In the genomic region with DNA sequence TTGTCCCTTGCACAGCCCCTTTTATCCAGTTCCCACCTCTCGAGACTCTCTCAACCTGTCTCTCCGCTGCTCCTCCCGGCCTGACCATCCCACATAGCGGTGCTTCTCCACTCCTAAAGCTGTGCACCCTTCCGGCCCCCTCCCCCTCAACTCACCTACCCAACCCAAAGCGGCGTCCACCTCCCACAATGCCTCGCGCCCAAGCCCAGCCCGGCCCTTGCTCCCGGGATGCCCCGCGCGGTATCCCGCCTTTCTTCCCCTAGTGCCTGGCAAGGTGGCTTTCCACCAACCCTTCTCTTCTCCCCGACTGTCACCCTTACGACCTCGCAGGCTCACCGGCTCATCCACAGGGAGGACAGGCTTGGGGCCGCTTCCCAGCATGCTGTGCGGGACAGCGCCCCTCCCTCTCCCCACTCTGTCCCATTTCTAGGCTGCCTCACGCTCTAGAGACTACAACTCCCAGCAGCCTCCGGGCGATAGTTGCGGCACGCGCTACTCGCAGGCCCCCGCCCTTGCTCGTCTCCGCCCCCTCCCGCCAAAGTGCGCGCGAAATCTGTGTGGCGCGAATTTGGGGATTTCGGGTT, we compare ENCODE assay signal across 7 mouse cellular contexts. TPM values are rescaled to one million over a fixed set of nuclear protein-coding genes. Genes with fewer than 3 reads are reported as not detected.
DNase-seq lines count a peak whose midpoint lies in the region; ATAC-seq and TF ChIP-seq lines count a peak whose summit lies in the region.

Zswim9 (minus strand) TSS at position 414 of the 584 bp plus-strand sequence.

- peak; percentile 100 for ATAC-seq in intestine, postnatal 0 days
- ATAC-seq in midbrain, embryonic 12.5 days (ENCODE audit: low FRiP score, low read depth): peak; percentile 97

- peak within 1 kb of the TSS; percentile 96 for H3K27ac ChIP-seq in embryonic facial prominence, embryonic 10.5 days (replicated peaks)
- peak within 1 kb of the TSS; percentile 68 for H3K27ac ChIP-seq in intestine, postnatal 0 days (ENCODE audit: low read depth, low read length)
- peak within 1 kb of the TSS; percentile 90 for H3K27ac ChIP-seq in midbrain, embryonic 12.5 days (replicated peaks)
- peak within 1 kb of the TSS; percentile 69 for H3K27ac ChIP-seq in small intestine, adult 2 months (ENCODE audit: insufficient read depth, low read depth, low read length)

- intact Hi-C loops in left cerebral cortex, postnatal 4 days (cut with DNase I): no loop called here

- WGBS in embryonic facial prominence, embryonic 10.5 days: under 1% methylated on average over 39 of the region's 39 CpGs
- WGBS in intestine, postnatal 0 days: under 1% methylated on average over 39 of the region's 39 CpGs
- under 1% methylated on average over 39 of the region's 39 CpGs for WGBS in midbrain, embryonic 12.5 days
- 1% methylated on average over 39 of the region's 39 CpGs for WGBS in small intestine, adult 2 months

- H3K27me3 ChIP-seq in embryonic facial prominence, embryonic 10.5 days (replicated peaks; ENCODE audit: low read depth, poor library complexity, severe bottlenecking): no peaks in the 10 kb centered on the region
- no peaks in the 10 kb centered on the region for H3K27me3 ChIP-seq in intestine, postnatal 0 days (replicated peaks; ENCODE audit: control insufficient read depth, insufficient read depth, low read length)
- H3K27me3 ChIP-seq in midbrain, embryonic 12.5 days: no peaks in the 10 kb centered on the region
- no peaks in the 10 kb centered on the region for H3K27me3 ChIP-seq in small intestine, adult 2 months (ENCODE audit: control insufficient read depth, insufficient read depth, low read length)

- peak within 1 kb of the TSS; percentile 62 for H3K9ac ChIP-seq in intestine, postnatal 0 days (ENCODE audit: low read depth, low read length)
- H3K9ac ChIP-seq in midbrain, embryonic 12.5 days (replicated peaks): peak within 1 kb of the TSS; percentile 70

- H3K9me3 ChIP-seq in embryonic facial prominence, embryonic 10.5 days: 0 out of 2 replicates have a peak, but pooled peaks cover 4% of the 10 kb centered on the region
- H3K9me3 ChIP-seq in intestine, postnatal 0 days (ENCODE audit: control insufficient read depth): no peaks in the 10 kb centered on the region
- H3K9me3 ChIP-seq in midbrain, embryonic 12.5 days: no peaks in the 10 kb centered on the region

- TF ChIP-seq POLR2A in small intestine, adult 2 months (IDR thresholded peaks at IDR 0.05; ENCODE audit: low read depth, low read length): no peak; the same call in 1 of the 2 replicates

- peak within 1 kb of the TSS; percentile 86 for H3K4me2 ChIP-seq in intestine, postnatal 0 days (replicated peaks; ENCODE audit: low read depth)
- H3K4me2 ChIP-seq in midbrain, embryonic 12.5 days (replicated peaks): peak within 1 kb of the TSS; percentile 69

- DNase-seq in adrenal gland, postnatal 10 days: peak; percentile 94
- peak; percentile 94 for DNase-seq in embryonic facial prominence, embryonic 10.5 days (ENCODE audit: low spot score)
- peak; percentile 61 for DNase-seq in gonadal fat pad, adult 2 months (ENCODE audit: low read depth)
- peak; percentile 94 for DNase-seq in left cerebral cortex, postnatal 4 days

- peak within 1 kb of the TSS; percentile 77 for H3K4me3 ChIP-seq in embryonic facial prominence, embryonic 10.5 days
- peak within 1 kb of the TSS; percentile 76 for H3K4me3 ChIP-seq in intestine, postnatal 0 days (ENCODE audit: low read depth, low read length)
- peak within 1 kb of the TSS; percentile 69 for H3K4me3 ChIP-seq in midbrain, embryonic 12.5 days
- peak within 1 kb of the TSS; percentile 87 for H3K4me3 ChIP-seq in small intestine, adult 2 months (ENCODE audit: low read depth, low read length)

- peaks cover 75% of the 10 kb centered on the region for H3K36me3 ChIP-seq in embryonic facial prominence, embryonic 10.5 days (replicated peaks)
- 0 out of 2 replicates have a peak, but pooled peaks cover 10% of the 10 kb centered on the region for H3K36me3 ChIP-seq in intestine, postnatal 0 days (ENCODE audit: control insufficient read depth, insufficient read depth)
- peaks cover 58% of the 10 kb centered on the region for H3K36me3 ChIP-seq in midbrain, embryonic 12.5 days
- no peaks in the 10 kb centered on the region; the same call in 1 of the 2 replicates for H3K36me3 ChIP-seq in small intestine, adult 2 months (ENCODE audit: control insufficient read depth, insufficient read depth, low read length)

- peaks cover 7% of the 10 kb centered on the region for H3K4me1 ChIP-seq in embryonic facial prominence, embryonic 10.5 days
- H3K4me1 ChIP-seq in intestine, postnatal 0 days (replicated peaks; ENCODE audit: control insufficient read depth, insufficient read depth, low read length): peaks cover 4% of the 10 kb centered on the region; the same call in 1 of the 2 replicates
- peaks cover 5% of the 10 kb centered on the region; the same call in 1 of the 2 replicates for H3K4me1 ChIP-seq in midbrain, embryonic 12.5 days
- peaks cover 3% of the 10 kb centered on the region; the same call in 1 of the 2 replicates for H3K4me1 ChIP-seq in small intestine, adult 2 months (ENCODE audit: control insufficient read depth, insufficient read depth, insufficient read length, low read length)

- no peak; the same call in none of the 2 replicates for TF ChIP-seq CTCF in intestine, postnatal 0 days (IDR thresholded peaks at IDR 0.05; ENCODE audit: low read depth)
- no peak for TF ChIP-seq CTCF in small intestine, adult 2 months (IDR thresholded peaks at IDR 0.05; ENCODE audit: extremely low read depth, insufficient read length, insufficient replicate concordance, low read depth, low read length)

RNA-seq across cellular contexts. Expression of gene Zswim9, which starts in this region (rescaled TPM):
- total RNA-seq in adrenal gland, postnatal 10 days (2021): 10 to 100 TPM in 1 of 2 experiments, 1 to 10 TPM in 1; 6.1 to 10.3 TPM
- polyA plus RNA-seq in embryonic facial prominence, embryonic 10.5 days (2016; fragmentation: Nextera tagmentation; extraction: Ambion mirVana): 9.4 and 12.6 TPM in 2 replicates
- polyA plus RNA-seq in gonadal fat pad, adult 2 months (2012; rRNA removed): 3.8 and 4.5 TPM in 2 replicates
- polyA plus RNA-seq in intestine, postnatal 0 days (2015; fragmentation: Nextera tagmentation; extraction: Ambion mirVana): 1.6 and 1.9 TPM in 2 replicates
- 10 to 100 TPM; 18.6 to 18.7 TPM for total RNA-seq in left cerebral cortex, postnatal 4 days (2021)
- 15.1 and 15.7 TPM in 2 replicates for polyA plus RNA-seq in midbrain, embryonic 12.5 days (2016; fragmentation: Nextera tagmentation; extraction: Ambion mirVana)
- polyA plus RNA-seq in small intestine, adult 2 months (2012; rRNA removed): 1.7 and 2.4 TPM in 2 replicates

Comparison
In these comparisons a context has a peak if more than half of its experiments do, and no peak if none do; other contexts are left out.
1. Peak in every context shown above with its lines: DNase-seq, ATAC-seq, H3K4me3 ChIP-seq and H3K27ac ChIP-seq.